Mouse (Mus musculus) bone marrow, adult 2 months (tissue): ENCODE results near the gene Tha1. TPM values are rescaled to one million over a fixed set of nuclear protein-coding genes. Genes with fewer than 3 reads are reported as not detected.
A peak's percentile ranks its signal among the peaks of the same experiment; 100 is the strongest.

Experiments used
- H3K27ac ChIP-seq: fragments of 200-500 bp; 2 replicates; pipeline ENCODE4 v1.5.1; 2012; ENCODE audit warnings: low read depth, mild to moderate bottlenecking, control low read depth, inconsistent platforms, low read length; ENCODE audit not compliant: control insufficient read depth, poor library complexity, insufficient read depth
- H3K4me1 ChIP-seq: fragments of 200-500 bp; 2 replicates; pipeline ENCODE4 v1.6.1; 2011; ENCODE audit warnings: low read length; ENCODE audit not compliant: control insufficient read depth, insufficient read depth
- H3K4me3 ChIP-seq: fragments of 200-500 bp; replicated peaks from 2 replicates; pipeline ENCODE3; 2011; ENCODE audit warnings: mild to moderate bottlenecking, low read depth, low read length, control low read depth; ENCODE audit not compliant: control insufficient read depth
- CTCF ChIP-seq: fragments of 200-500 bp; IDR thresholded peaks from 2 replicates; pipeline ENCODE4 v1.5.1; 2011; ENCODE audit warnings: low read length, control low read depth; ENCODE audit not compliant: control insufficient read depth, insufficient read depth
- POLR2A ChIP-seq: fragments of 200-500 bp; IDR thresholded peaks from 2 replicates; pipeline ENCODE4 v1.6.1; 2011; ENCODE audit warnings: low read depth, mild to moderate bottlenecking, control low read depth, low read length, borderline replicate concordance; ENCODE audit not compliant: control insufficient read depth
- WGBS: fragments of 180-500 bp; shearing (Covaris S2); methylation state at CpG from one replicate; pipeline ENCODE4 v1.1.7; 2018; 5-methylcytosine and 5-hydroxymethylcytosine counted together
- polyA plus RNA-seq: library from polyadenylated mRNA; stranded (reverse); fragments of >200 nt; gene quantifications from 2 replicates; pipeline ENCODE4 v1.2.4, GENCODE M21; 2011; ENCODE audit warnings: low replicate concordance; ENCODE audit not compliant: missing spikeins, insufficient read depth, insufficient read length

Gene Tha1
- polyA plus RNA-seq, 1 experiment, result 3.2 TPM

GRCm38 (mm10) chr11:117877917-117878745 lies 4.8 kb upstream of the Tha1 start:
- Histone ChIP-seq H3K4me3 (no peak overlapping the region), H3K4me1 (peaks cover 11% of the 10 kb centered on the region), H3K27ac (peak overlapping the region; percentile 54; the same call in 1 of the 2 replicates)
- 6% methylated on average over 13 of the region's 13 CpGs for WGBS
- TF ChIP-seq CTCF, result no peak
- TF ChIP-seq POLR2A, result peak; percentile 25; the same call in 1 of the 2 replicates

GRCm38 (mm10) chr11:117875681-117876080 lies 2.4 kb upstream of the Tha1 start:
- no peak for TF ChIP-seq CTCF
- TF ChIP-seq POLR2A, result no peak
- Histone ChIP-seq H3K27ac (no peak overlapping the region), H3K4me1 (peaks cover 9% of the 10 kb centered on the region), H3K4me3 (no peak overlapping the region)
- 78% methylated on average over 6 of the region's 6 CpGs for WGBS

- no peak for TF ChIP-seq POLR2A
- TF ChIP-seq CTCF, result peak; percentile 33; the same call in 1 of the 2 replicates
- Histone ChIP-seq H3K4me3 (no peak overlapping the region), H3K4me1 (peaks cover 4% of the 10 kb centered on the region), H3K27ac (no peak overlapping the region)
- 57% methylated on average over 4 of the region's 4 CpGs for WGBS
These were observed 1.1 kb upstream of the Tha1 start for GRCm38 (mm10) chr11:117874419-117874818.

- Histone ChIP-seq H3K4me3 (no peak overlapping the region), H3K4me1 (no peaks in the 10 kb centered on the region), H3K27ac (peak overlapping the region; percentile 32)
- 29% methylated on average over 12 of the region's 12 CpGs for WGBS
- TF ChIP-seq POLR2A, result no peak
- no peak for TF ChIP-seq CTCF
These were observed 1.2 kb downstream of the Tha1 start for GRCm38 (mm10) chr11:117871911-117872584.

- Histone ChIP-seq H3K27ac (no peak overlapping the region), H3K4me1 (no peaks in the 10 kb centered on the region), H3K4me3 (no peak overlapping the region)
- WGBS, result 46% methylated on average over 5 of the region's 5 CpGs
- TF ChIP-seq CTCF (no peak), POLR2A (no peak)
These were observed 1.9 kb downstream of the Tha1 start for GRCm38 (mm10) chr11:117871376-117871775.

GRCm38 (mm10) chr11:117870688-117871365 lies 2.5 kb downstream of the Tha1 start:
- TF ChIP-seq POLR2A (no peak), CTCF (peak; percentile 97)
- H3K4me1 ChIP-seq, result no peaks in the 10 kb centered on the region
- H3K27ac ChIP-seq, result no peak overlapping the region
- H3K4me3 ChIP-seq, result no peak overlapping the region
- 37% methylated on average over 12 of the region's 12 CpGs for WGBS

GRCm38 (mm10) chr11:117865988-117866387 lies 7.3 kb downstream of the Tha1 start:
- WGBS, result 80% methylated on average over 6 of the region's 6 CpGs
- TF ChIP-seq CTCF, result no peak
- TF ChIP-seq POLR2A, result no peak
- Histone ChIP-seq H3K4me1 (no peaks in the 10 kb centered on the region), H3K27ac (no peak overlapping the region), H3K4me3 (no peak overlapping the region)

GRCm38 (mm10) chr11:117864805-117865204 lies 8.5 kb downstream of the Tha1 start:
- Histone ChIP-seq H3K27ac (no peak overlapping the region), H3K4me3 (no peak overlapping the region), H3K4me1 (no peaks in the 10 kb centered on the region)
- TF ChIP-seq POLR2A (no peak), CTCF (no peak)
- 12% methylated on average over 2 of the region's 2 CpGs for WGBS
